Comparison of ENCODE assay signal across 27 mouse cellular contexts in the genomic region with DNA sequence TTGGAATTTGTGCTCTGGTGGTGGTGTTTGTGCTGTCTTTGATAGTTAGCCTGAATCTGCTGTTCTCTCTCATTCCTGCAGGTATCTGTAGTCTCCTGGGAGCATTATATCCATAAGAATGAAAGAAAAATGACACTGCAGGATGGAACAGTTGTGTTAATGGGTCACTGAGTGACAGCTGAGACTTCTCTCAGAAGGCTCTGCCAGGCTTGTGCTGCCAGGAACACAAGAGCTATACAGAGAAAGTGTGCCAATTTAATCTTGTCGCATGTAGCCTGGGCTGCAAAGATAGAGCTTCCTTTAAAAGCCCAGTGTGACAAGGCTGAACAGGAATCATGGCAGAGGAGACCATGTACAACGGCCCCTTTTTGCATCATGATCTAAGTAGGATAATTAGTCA. TPM values are rescaled to one million over a fixed set of nuclear protein-coding genes. Genes with fewer than 3 reads are reported as not detected.
A peak's percentile ranks its signal among the peaks of the same experiment; 100 is the strongest.
DNase-seq lines count a peak whose midpoint lies in the region; ATAC-seq and TF ChIP-seq lines count a peak whose summit lies in the region.
"Had no signal": no experiment of that assay in that cellular context is flagged by ENCODE, and none has a peak within 500 bp of the region (broad histone marks: within the 10 kb centered on the region; RNA-seq: fewer than 3 reads in every experiment).

No protein-coding gene starts in this region.

- TF ChIP-seq CTCF in MEL (IDR thresholded peaks at IDR 0.05 in 2 of 3, conservative IDR thresholded peaks at IDR 0.05 in 1 of 3; ENCODE audit: control insufficient read depth in 1 of 3, insufficient read depth in 1 of 3, low read depth in 2 of 3, low read length in 3 of 3, poor library complexity in 1 of 3, severe bottlenecking in 1 of 3), result no peak

- H3K27me3 ChIP-seq in MEL (ENCODE audit: control insufficient read depth in 1 of 2, insufficient read depth in 2 of 2, low read length in 2 of 2), result no peaks in the 10 kb centered on the region
- H3K27me3 ChIP-seq in forebrain, embryonic 16.5 days (replicated peaks; ENCODE audit: control insufficient read depth, insufficient read depth, low read length), result no peaks in the 10 kb centered on the region
- H3K27me3 ChIP-seq: hindbrain, embryonic 15.5 days; liver, embryonic 15.5 days had no signal

- no peak overlapping the region for H3K4me3 ChIP-seq in MEL (ENCODE audit: control insufficient read depth in 1 of 2, insufficient read depth in 1 of 2, low read depth in 2 of 2, low read length in 2 of 2)
- H3K4me3 ChIP-seq in forebrain, embryonic 16.5 days (replicated peaks; ENCODE audit: low read length), result no peak overlapping the region
- H3K4me3 ChIP-seq: erythroblast, embryonic 14.5 days; hindbrain, embryonic 15.5 days; liver, embryonic 15.5 days had no signal

- H3K27ac ChIP-seq in MEL (ENCODE audit: control insufficient read depth, low read depth, low read length), result no peak overlapping the region
- no peak overlapping the region for H3K27ac ChIP-seq in forebrain, embryonic 16.5 days (ENCODE audit: low read length)
- H3K27ac ChIP-seq: hindbrain, embryonic 15.5 days; kidney, postnatal 0 days; liver, embryonic 15.5 days had no signal

- H3K4me2 ChIP-seq in forebrain, embryonic 16.5 days (ENCODE audit: low read length), result no peak overlapping the region
- H3K4me2 ChIP-seq: heart, embryonic 11.5 days; hindbrain, embryonic 15.5 days; liver, embryonic 15.5 days had no signal

- H3K36me3 ChIP-seq in MEL (ENCODE audit: control insufficient read depth in 1 of 2, insufficient read depth in 2 of 2, low read length in 2 of 2), result peaks cover 0 to 8% of the 10 kb centered on the region in 2 experiments; a peak in 2 of 4 replicates
- no peaks in the 10 kb centered on the region for H3K36me3 ChIP-seq in forebrain, embryonic 16.5 days (ENCODE audit: control insufficient read depth, insufficient read depth)
- H3K36me3 ChIP-seq: G1E; hindbrain, embryonic 15.5 days; liver, embryonic 15.5 days had no signal

- no peak overlapping the region for H3K9ac ChIP-seq in MEL (ENCODE audit: control insufficient read depth, low read depth, low read length, poor library complexity, severe bottlenecking)
- H3K9ac ChIP-seq in forebrain, embryonic 16.5 days (replicated peaks; ENCODE audit: low read depth, low read length), result no peak overlapping the region
- H3K9ac ChIP-seq: hindbrain, embryonic 15.5 days; liver, embryonic 15.5 days had no signal

- peak; percentile 74 for ATAC-seq in cerebellum, adult (ENCODE audit: insufficient number of reproducible peaks, low FRiP score, low TSS enrichment)
- peak; percentile 28; the same call in 1 of the 2 replicates for ATAC-seq in forebrain, embryonic 16.5 days
- no peak for ATAC-seq in activated CD4-positive, CD25-positive, alpha-beta regulatory T cell, adult 4 months
- ATAC-seq: CD4-positive, CD25-positive, alpha-beta regulatory T cell, adult 4 months; intestine, postnatal 0 days had no signal

- TF ChIP-seq RAD21 in MEL (IDR thresholded peaks at IDR 0.05; ENCODE audit: low read depth, low read length), result no peak

- WGBS in forebrain, embryonic 16.5 days, result 53% methylated on average over 2 of the region's 2 CpGs

- H3K79me2 ChIP-seq in MEL (ENCODE audit: control insufficient read depth, insufficient read depth, low read length, poor library complexity), result no peaks in the 10 kb centered on the region

- no peak for TF ChIP-seq EP300 in MEL (IDR thresholded peaks at IDR 0.05; ENCODE audit: low read depth in 1 of 2, low read length in 2 of 2)

- no peak for TF ChIP-seq POLR2A in MEL (IDR thresholded peaks at IDR 0.05; ENCODE audit: control insufficient read depth in 1 of 2, insufficient read depth in 1 of 2, low read depth in 1 of 2, low read length in 2 of 2, poor library complexity in 1 of 2)

- H3K9me3 ChIP-seq in MEL (replicated peaks; ENCODE audit: insufficient read depth, low read length), result no peaks in the 10 kb centered on the region
- H3K9me3 ChIP-seq in forebrain, embryonic 16.5 days (ENCODE audit: control insufficient read depth, low read length), result peaks cover 8% of the 10 kb centered on the region
- H3K9me3 ChIP-seq: G1E; hindbrain, embryonic 15.5 days; liver, embryonic 15.5 days had no signal

- no peak for DNase-seq in cerebellum, adult 8-10 months
- peak; percentile 2 for DNase-seq in left cerebral cortex, adult 11 months (ENCODE audit: low spot score)
- DNase-seq in left cerebral cortex, adult 9 months (ENCODE audit: low spot score in 2 of 2), result no peak
- DNase-seq in MEL (ENCODE audit: low read depth, low spot score), result peak; percentile 10
- DNase-seq in urinary bladder, postnatal 25 days (ENCODE audit: low spot score), result no peak
- DNase-seq: adrenal gland, adult 2 months; heart, postnatal 14 days; lung, postnatal 14 days; thymus, postnatal 14 days had no signal

- peaks cover 0 to 2% of the 10 kb centered on the region in 2 experiments; a peak in 1 of 4 replicates for H3K4me1 ChIP-seq in MEL (ENCODE audit: control insufficient read depth in 1 of 2, insufficient read depth in 2 of 2, low read length in 2 of 2)
- 0 out of 2 replicates have a peak, but pooled peaks cover 3% of the 10 kb centered on the region for H3K4me1 ChIP-seq in forebrain, embryonic 16.5 days (replicated peaks; ENCODE audit: control insufficient read depth, insufficient read depth, low read length)
- H3K4me1 ChIP-seq: hindbrain, embryonic 15.5 days; liver, embryonic 15.5 days had no signal

TF ChIP-seq in MEL, 35 proteins besides CTCF, POLR2A, EP300 and RAD21:
- TF ChIP-seq ZKSCAN1 (IDR thresholded peaks at IDR 0.05; ENCODE audit: low read depth, low read length) (no peak), ZC3H11A (IDR thresholded peaks at IDR 0.05; ENCODE audit: low read depth, low read length) (no peak), CHD2 (IDR thresholded peaks at IDR 0.05; ENCODE audit: low read length) (no peak), GABPA (IDR thresholded peaks at IDR 0.05; ENCODE audit: low read depth, low read length) (no peak), KAT2A (conservative IDR thresholded peaks at IDR 0.05; ENCODE audit: low read depth, low read length) (no peak), TBP (IDR thresholded peaks at IDR 0.05; ENCODE audit: low read depth, low read length) (no peak), NRF1 (IDR thresholded peaks at IDR 0.05; ENCODE audit: insufficient read depth, low read depth, low read length, poor library complexity, severe bottlenecking) (no peak), POLR2AphosphoS2 (IDR thresholded peaks at IDR 0.05; ENCODE audit: low read length) (no peak), USF1 (IDR thresholded peaks at IDR 0.05; ENCODE audit: low read depth, low read length) (no peak), BHLHE40 (IDR thresholded peaks at IDR 0.05; ENCODE audit: borderline replicate concordance, low read depth, low read length) (no peak), SMC3 (IDR thresholded peaks at IDR 0.05; ENCODE audit: low read depth, low read length) (no peak), MXI1 (IDR thresholded peaks at IDR 0.05; ENCODE audit: low read depth, low read length) (no peak), MAX (IDR thresholded peaks at IDR 0.05; ENCODE audit: low read length) (no peak), GATA1 (IDR thresholded peaks at IDR 0.05; ENCODE audit: low read depth, low read length) (no peak), POLR2AphosphoS5 (IDR thresholded peaks at IDR 0.05; ENCODE audit: borderline replicate concordance, low read depth, low read length) (no peak), TCF12 (IDR thresholded peaks at IDR 0.05; ENCODE audit: low read depth, low read length) (no peak), MYC (IDR thresholded peaks at IDR 0.05; ENCODE audit: low read depth, low read length) (no peak)
TF ChIP-seq in MEL: peak in this region for 0.

RNA-seq across cellular contexts. Expression of a gene that starts 2.6 kb away (rescaled TPM):
- not detected in 2 replicates for total RNA-seq in MEL (2012; rRNA removed)
- not detected for polyA plus RNA-seq in MEL (2012; ENCODE audit: insufficient read depth in 1 of 2, insufficient read length in 2 of 2, low read depth in 1 of 2, low replicate concordance in 2 of 2, missing spikeins in 1 of 2)
- not detected in 2 replicates for polyA plus RNA-seq in forebrain, embryonic 16.5 days (2015; fragmentation: Nextera tagmentation; extraction: Ambion mirVana)
- polyA plus RNA-seq in activated CD4-positive, CD25-positive, alpha-beta regulatory T cell, adult 4 months (2017; shearing (Covaris generic)), result not detected
- total RNA-seq: adrenal gland, adult 2 months; common myeloid progenitor, adult 5-6 weeks; gastrocnemius, adult 18-20 months; heart, postnatal 14 days; layer of hippocampus, adult 18-20 months; left cerebral cortex, adult 18-20 months had no signal
- polyA plus RNA-seq: adrenal gland, adult 2 months; CD4-positive, CD25-positive, alpha-beta regulatory T cell, adult 4 months; embryonic facial prominence, embryonic 11.5 days; erythroblast, embryonic 14.5 days; G1E; heart, embryonic 11.5 days; hindbrain, embryonic 15.5 days; intestine, postnatal 0 days; kidney, postnatal 0 days; limb, embryonic 14.5 days; liver, embryonic 15.5 days; stomach, embryonic 16.5 days had no signal

Comparison
In these comparisons a context has a peak if more than half of its experiments do, and no peak if none do; other contexts are left out.
1. DNase-seq: peak in left cerebral cortex, adult 11 months (single experiment) and MEL (single experiment); none in cerebellum, adult 8-10 months (single experiment), left cerebral cortex, adult 9 months (0 of 2) and urinary bladder, postnatal 25 days (single experiment).